Mouse (Mus musculus) left cerebral cortex, adult 8-10 months (tissue): ENCODE data around the gene Hectd2. TPM values are rescaled to one million over a fixed set of nuclear protein-coding genes. Genes with fewer than 3 reads are reported as not detected.

Source experiments
- DNase-seq, 2 experiments: peaks; one replicate each; pipeline ENCODE4 v3.0.0; 2022; ENCODE audit warnings: low spot score in 2 of 2
- total RNA-seq, 4 experiments: library from RNA; stranded (reverse); gene quantifications; 2 replicates each; pipeline ENCODE4 v1.2.4; 2022

Gene Hectd2
- total RNA-seq, 4 experiments from 2014 or later = 15.9 to 18.4 (median 17.6) TPM

DNA sequence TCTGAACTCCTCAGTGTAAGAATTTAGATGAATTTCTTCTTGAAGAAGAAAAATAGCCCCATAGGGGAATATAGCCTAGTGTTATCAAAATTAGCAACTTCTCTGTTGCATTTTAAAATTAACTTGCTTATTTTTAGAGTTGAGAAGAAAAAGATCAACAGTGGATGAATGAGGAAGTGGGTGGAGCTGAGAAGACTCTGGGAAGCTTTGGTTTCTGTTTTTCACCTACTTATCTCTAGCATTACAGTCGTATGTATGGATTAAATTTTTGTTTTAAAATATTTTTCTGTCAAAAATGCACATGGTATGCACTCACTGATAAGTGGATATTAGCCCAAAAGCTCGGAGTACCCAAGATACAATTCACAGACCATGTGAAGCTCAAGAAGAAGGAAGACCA, 6.7 kb downstream of the Hectd2 start:
- DNase-seq = no peak

DNA sequence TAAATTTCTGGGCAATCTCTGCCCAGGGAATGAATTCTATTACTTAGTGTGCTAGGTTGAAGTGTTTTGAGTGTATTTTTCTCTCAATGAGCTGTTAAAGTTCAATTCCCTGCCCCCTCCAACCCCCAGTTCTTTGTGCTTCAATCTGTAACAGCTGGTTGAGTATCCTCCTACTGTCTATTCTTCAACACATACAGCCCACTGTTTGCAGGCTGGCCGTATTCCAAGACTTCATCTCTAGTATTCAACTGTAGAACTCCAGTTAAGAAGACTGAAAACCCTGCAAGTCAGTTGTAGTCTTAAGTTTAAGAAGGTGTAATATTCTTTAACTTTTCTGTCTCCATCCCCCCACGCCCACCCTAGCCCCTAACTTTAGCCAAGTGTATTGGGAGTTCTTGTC, 10.0 kb downstream of the Hectd2 start:
- peak in 1 of 2 experiments; percentile 69 for DNase-seq

DNA sequence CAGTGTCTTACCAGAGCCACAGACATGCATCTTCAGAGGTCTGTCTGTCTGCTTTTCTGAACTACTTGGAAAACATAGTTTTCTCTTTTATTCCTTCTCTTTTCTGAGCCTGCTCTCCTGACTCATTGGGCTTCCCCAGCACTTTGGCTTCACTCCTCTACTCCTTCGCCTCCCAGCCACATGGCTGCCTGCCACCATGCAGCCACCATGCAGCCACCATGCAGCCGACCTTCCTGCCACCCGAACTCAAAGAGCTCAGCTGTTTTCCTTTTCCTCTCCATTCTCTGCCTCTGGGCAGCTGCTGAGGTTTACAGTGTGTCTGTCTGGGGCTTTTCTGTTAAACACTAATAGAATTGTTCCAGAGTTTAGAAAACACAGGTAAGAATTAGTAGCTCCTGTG, 19.5 kb downstream of the Hectd2 start:
- no peak for DNase-seq

DNA sequence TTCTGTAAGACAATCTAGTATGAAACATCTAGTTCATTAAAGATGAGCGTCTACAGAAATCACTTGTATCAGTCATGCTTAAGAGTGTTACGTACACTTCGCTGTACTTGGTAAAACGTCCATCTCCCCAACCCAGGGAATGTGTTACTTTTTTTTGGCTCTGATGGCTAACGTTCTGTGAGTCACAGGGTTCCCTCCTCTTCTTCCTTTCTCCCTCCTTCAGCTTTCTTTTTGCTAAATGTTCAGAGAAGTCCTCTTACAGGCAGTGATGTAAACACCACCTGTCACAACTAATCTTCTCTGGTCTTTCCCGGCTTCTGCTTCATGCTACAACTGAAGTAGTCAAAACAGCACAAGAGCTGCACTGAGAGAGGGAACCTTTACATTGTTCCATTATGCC, 20.7 kb downstream of the Hectd2 start:
- DNase-seq = peak in 1 of 2 experiments; percentile 13

DNA sequence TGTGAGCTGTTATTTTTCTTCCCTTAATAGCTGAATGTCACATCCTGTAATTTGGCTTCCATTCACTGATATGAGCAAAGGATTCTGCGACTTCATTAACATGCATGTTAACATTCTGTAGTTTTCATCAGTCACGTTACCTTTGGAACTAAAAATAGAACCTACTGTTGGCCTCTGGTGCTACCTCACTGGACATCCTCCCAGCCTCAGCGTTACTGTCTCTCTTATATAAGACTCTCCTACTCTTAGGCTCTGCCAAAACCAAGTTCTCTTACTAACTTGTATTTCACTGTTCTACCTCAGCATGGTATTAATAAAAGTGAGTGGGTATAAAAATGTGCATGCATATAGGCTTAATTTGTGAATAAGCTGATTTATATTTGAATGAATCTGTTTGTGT, 26.4 kb downstream of the Hectd2 start:
- no peak for DNase-seq

DNA sequence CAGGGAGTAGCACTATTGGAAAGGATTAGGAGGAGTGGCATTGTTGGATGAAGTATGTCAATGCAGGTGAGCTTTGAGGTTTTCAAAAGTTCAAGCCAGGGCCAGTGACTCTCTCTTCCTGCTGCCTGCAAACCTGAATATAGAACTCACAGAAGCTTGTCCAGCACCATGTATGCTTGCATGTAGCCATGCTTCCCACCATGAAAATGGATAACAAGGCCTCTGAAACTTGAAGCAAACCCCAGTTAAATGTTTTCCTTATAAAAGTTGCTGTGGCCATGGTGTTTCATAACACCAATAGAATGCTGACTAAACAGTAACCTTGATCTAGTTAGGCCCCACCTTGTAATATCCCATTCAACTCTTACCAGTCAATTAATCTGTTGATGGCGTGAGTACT, 27.7 kb downstream of the Hectd2 start:
- DNase-seq = no peak

DNA sequence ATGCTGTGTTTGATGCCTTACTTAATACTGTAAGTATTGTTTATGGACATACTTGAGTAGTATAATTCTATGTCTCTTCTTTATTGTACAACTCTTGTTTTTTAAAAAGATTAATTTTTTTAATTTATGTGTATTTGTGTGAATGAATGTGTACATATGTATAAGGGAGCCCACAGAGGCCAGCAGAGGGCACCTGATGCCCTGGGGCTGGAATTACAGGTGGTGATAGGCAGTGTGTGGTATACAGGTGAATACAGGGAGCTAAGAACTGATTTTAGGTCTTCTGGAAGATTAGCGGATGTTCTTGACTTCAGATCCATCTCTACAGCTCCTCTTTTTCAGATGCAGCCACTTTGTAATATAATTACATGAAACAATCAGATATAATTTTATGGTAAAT, 31.1 kb downstream of the Hectd2 start:
- no peak for DNase-seq

DNA sequence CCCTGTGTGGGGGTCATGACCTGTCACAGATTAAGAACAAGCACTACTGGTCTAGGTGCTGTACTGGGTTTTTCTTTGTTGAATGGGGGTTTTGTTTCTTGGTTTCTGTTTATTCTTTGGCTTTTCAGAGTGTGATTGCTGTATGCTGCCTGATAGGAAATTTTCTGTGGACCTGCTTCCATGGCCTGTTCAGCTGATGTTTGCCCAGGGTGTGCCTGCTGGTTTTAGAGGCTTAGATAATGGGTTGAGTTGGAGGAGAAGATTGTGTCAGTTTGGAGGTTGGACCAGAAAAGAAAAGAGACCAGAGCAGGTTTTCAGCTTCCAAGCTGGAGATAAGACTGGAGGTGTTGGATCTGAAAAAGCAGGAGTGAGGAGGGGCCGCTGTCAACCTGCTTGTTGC, 40.0 kb downstream of the Hectd2 start:
- DNase-seq = no peak

DNA sequence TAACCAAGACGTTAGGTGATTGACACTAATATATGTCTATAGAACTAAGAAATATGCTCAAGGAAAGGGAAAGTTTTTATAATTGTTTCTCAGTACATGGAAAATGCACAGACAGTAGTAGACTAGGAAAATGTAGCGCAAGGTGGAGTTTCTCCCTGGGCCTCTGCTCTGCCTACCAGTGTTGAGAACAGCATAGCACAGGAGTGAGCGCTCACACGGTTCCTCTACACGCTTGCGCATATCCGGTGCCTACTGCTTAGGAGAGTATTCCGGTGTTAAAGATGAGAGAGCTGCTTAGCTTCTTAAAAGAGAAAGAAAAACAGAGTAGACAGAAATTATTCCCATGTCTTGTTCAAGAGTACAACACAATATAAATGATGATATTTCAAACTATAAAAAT, 47.4 kb downstream of the Hectd2 start:
- DNase-seq = no peak

DNA sequence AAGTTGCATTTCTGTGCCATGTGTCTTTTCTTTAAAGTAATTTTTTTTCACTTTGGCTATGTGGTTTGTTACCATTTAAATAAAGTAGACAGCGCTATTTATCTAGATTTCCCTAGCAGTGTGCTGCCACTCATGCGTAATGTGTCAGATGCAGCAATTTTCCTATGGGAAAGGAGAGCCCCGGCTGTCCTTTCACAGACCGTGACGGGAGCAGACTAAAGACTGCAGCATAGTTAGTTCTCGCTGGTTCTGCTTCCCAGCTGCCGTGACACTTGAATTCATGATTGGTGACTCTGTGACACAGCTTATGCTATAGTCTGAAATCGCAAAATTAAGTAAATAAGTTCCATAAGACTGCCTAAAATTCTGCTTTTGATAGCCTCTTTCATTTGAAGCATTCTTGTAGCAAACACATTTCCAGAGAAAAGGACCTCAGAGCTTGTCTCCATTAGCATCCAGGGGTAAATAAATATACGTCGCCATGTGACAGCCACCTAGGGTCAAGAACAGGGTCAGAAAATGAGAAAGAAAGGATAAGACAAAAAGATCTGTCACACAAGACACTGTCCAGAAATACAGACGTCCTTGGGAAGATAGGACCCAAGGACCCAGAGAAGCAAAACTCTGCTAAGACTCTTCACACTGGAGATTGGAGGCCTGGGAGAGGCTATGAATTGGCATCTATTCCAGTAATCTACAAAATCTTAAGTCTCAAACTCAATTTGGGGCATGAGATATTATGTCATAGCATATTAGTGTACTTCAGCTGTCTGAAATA, 48.3 kb downstream of the Hectd2 start:
- DNase-seq = no peak

DNA sequence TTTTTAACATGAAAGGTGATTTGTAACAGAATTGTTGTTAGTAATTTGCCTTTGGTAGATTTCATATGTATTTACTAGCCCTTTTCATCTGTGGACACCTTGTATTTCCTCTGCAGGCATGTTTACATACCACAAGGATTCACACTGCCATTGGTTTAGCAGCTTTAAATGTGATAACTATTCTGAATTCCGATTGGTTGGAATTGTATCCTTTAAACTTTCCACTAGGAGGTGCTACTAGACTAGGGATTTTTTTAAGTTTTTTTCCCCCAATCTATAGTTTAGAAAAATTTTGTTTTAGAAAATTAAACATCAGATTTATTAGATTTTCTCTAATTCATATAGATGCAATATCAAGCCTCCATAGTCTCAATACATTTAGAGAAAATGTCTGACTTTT, 51.8 kb downstream of the Hectd2 start:
- no peak for DNase-seq

DNA sequence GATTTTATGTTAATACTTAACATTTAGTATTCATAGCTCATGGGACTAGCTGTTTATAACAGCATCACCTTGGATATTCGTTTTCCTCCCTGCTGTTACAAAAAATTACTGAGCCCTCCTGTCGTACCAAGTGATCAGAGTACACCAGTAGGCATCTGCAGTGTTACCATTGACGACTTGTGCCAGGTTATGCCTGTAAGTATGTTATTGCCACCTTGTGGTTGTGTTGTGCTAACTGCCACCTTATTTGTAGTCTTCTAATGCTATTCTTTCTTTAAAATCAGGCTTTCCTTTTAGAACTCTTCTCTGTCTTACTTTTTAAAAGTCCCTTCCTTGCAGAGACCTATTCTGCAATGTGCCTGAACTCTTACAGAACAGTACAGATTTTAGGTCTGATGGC, 54.8 kb downstream of the Hectd2 start:
- DNase-seq = no peak

DNA sequence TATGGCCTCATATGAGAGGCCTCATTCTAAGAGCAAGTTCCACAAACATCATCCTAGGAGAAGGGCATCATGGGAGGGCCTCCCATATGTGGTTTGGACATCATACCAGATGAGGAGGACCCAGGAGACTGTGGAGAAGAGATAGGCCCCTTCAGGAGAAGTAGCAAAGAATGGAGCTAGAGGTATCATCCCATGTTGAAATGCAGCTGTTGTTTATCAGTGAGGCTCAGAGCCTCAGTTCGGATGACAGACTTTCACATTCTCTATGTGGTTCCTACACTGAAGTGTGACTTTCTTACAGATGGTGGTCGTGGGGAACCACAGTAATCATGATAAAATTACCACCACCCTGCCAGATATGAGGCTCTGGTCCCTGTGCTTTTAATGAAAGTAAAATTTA, 55.9 kb downstream of the Hectd2 start:
- no peak for DNase-seq

DNA sequence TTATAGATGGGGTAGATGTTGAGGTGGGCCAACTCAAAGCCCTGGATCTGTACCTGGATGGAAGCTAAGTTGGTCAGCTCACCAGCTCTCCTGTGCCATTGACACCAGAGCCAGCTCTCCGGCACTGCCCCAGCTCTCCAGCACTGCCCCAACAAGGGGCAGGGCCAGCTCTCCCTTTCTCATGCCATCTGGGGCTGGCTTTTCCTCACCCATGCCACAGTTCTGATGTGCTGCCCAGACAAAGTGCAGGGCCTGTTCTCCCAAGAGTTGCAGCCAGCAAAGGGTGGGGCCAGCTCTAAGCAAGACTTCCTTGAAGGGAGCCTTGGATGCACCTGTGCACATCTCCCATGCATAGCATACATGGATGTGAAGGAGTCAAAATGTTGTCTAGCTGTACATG, 71.5 kb downstream of the Hectd2 start:
- DNase-seq = no peak

DNA sequence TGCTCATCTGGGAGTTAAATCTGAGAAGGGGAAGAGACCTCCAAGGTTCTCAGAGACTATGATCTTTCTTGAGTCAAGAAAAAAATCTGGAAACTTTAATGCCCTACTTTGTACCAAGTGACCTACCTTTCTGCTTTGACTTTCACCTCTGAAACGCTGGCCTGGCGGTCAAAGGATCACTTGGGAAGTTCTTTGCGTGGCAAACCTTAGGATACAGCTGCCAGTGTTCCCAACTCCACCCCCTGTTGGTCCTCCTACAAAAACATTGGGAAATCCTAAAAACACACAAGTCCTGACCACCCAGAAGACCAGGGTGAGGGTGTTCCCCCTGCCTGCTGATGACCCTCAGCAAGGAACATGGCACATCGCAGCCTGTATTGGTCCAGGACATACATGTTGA, 72.4 kb downstream of the Hectd2 start:
- no peak for DNase-seq

DNA sequence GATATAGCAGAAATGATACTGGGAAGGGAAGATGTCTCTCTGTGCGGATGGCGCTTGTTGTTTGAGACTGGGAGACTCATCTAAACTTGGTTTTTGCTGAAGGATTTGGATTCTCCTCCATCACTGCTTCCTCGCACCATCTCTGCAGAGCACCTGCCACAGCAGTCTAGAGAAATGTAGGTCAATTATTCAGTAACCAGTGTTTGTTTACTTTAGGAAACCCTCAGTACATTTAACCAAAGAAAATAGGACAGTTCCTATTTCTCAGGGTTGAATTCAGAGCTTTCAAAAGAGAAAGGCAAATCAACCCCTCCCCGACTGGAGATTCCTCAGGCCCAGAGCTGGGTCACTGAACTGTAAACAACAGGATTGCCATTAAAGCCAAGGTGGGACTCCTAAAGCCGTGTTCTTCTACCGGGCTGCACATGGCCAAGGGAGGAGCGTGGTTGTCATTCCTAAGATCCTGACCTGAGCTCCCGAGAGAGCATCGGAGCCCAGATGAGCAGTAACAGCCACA, 75.0 kb downstream of the Hectd2 start:
- DNase-seq = no peak

DNA sequence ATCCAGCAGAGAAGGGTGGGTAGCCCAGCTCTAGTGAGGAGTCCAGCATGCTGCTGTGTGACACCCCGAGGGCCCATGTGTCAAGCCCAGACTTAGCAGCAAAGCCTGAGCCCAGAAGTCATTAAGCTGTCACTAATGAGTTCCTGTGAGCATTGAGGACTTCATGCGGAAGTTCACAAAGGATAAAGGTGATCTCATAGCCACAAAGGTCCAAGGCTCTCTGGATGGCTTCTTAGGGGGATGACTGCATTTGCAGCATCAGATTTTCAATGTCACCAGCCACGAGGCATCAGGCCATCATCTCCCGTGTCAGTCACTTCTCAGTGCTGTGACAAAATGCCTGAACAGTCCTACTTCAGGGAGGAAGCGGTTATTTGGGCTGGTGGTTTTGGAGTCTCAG, 75.9 kb downstream of the Hectd2 start:
- no peak for DNase-seq

DNA sequence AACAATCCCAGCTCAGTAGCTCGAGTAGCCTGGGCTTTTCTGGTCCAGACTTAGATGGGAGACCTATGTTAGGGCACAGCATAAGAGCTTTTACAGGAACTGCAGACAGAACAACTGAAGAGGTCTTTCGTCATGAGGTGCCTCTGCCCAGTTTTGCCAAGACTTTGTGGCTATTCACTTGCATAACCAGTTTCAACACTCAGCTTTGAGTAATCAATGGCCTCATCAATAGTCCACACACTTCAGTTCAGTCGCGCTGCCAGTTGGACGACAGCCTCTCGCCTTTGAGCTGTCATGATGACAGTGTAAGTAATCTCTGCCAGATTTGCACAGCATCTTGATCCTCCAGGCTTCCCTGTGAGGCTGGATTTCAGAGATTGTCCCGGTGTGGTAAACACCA, 80.3 kb downstream of the Hectd2 start:
- DNase-seq = no peak

DNA sequence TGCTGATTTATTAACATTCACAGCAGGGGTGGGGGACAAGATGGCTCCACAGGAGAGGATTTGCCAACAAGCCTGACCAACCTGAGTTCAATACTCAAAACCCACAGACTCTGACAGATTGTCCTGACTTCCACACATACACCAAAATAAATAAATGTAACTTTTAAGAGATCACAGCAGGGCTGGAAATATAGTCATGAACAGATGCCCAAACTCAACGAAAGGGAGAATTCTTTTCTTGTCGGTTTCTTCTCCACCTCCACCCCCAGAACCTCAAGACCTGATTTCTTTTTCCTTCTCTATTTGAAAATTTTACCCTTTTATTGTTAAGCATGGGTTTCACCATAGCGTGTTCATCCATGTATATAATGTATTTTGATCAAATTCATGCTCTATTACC, 82.8 kb downstream of the Hectd2 start:
- DNase-seq = no peak

DNA sequence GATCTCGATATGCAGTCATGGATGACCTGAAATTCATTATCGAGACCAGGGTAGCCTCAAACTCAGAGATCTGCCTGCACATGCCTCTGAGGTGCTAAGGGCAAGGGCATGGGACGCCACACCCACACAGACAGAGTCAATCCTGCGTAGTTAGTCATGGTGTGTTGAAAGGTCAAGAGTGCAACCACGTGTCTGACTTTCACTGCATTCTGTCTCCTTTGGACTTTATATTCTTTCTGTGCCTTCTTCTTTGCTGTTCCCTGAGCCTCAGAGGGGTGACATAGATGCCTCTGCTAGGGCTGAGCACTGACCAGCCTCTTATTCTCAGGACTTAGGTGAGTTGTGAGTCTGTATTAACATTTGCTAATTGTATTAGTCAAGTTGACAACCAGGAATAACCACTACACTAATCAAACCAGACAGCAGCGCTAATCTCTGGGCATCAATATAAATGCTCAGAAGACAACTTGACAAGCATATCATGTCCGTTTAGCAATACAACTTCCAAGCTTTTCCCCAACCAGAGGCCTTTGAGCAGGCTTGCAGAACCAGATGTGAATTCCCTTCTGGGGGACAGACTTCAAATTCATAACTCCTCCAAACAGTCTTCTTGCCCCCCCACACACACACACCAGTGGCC, 83.6 kb downstream of the Hectd2 start:
- no peak for DNase-seq

DNA sequence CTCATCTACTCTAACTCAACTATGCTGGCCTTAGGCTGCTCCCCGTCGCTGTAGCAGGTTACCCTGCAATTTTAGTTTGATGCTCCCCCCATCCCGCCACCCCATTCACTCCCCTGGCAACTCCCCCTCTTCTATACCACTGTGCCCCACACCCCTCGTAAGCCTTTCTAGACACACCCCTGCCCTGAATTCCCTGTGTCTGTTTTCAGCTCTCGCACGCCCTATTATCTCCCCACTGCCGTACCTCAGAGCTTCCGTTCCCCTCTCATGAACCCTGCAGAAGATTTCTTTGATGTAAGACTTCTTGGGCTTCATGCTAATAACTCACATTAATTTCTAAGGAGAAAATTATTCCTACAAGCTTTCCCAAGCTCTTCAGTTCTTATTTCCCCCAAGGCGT, 84.6 kb downstream of the Hectd2 start:
- DNase-seq = no peak

DNA sequence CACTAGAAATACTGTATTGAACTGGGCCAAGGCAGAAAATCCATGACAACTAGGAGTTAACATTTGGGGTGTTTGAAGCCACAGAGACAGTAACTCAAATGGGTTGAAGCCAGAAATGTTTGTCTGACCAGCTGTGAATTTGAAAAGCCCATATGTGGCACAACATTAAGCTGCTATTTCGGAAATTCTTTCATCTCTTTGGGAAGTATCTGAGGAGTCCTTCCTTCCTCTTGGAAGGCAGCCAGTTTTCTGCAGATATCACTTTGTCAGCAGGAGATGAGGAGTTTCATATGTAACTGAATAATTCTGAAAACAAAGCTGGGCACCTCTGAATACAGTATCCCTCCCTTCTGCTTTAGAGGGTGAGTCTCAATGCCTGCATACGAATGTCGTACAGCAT, 86.7 kb downstream of the Hectd2 start:
- peak in 1 of 2 experiments; percentile 50 for DNase-seq

DNA sequence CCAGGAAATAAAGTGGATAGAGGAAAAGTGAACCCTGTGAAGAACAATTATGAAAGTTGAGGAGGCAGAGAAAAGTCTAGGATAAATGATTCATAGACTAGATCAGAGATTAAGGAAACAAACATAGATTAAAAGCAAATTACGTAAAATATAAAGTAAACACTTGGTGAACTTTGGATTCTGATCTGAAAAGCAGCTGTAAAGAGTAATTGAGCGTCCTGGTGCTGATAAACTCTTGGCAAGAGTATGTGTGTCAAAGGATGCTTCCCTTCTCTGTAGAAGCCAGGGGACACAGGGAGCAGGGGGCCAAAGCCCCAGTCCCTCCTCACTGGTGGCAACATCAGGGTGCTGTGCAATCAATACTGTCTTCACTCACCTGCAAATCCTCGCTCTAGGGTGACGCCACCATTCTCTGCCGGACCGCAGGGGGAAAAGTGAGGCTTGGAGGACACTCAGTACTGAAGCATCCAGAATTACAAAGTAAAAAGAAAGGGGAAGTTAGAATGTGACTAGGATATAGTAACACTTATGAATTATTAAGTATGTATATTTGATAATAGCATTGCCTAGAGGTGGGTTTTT, 91.0 kb downstream of the Hectd2 start:
- no peak for DNase-seq
